Mouse (Mus musculus) right cerebral cortex, postnatal 4 days (tissue): ENCODE data around the gene 4933421I07Rik.

Experiments
- DNase-seq: peaks from one replicate; pipeline ENCODE4 v3.0.0-alpha.2; 2022

4933421I07Rik gene

GRCm38 (mm10) chr7:42447850-42448249 is at the start of gene 4933421I07Rik:
4933421I07Rik (minus strand) TSS chr7:42448120.
- no peak for DNase-seq

GRCm38 (mm10) chr7:42497356-42497755 is 49.4 kb upstream of the 4933421I07Rik start:
- no peak for DNase-seq

GRCm38 (mm10) chr7:42496202-42496601 is 48.3 kb upstream of the 4933421I07Rik start:
- no peak for DNase-seq

- no peak for DNase-seq
Observed at GRCm38 (mm10) chr7:42490859-42491258, 42.9 kb upstream of the 4933421I07Rik start.

GRCm38 (mm10) chr7:42490358-42490757 is 42.4 kb upstream of the 4933421I07Rik start:
- no peak for DNase-seq

GRCm38 (mm10) chr7:42454640-42455039 is 6.7 kb upstream of the 4933421I07Rik start:
- DNase-seq, result no peak

- DNase-seq, result no peak
Observed at GRCm38 (mm10) chr7:42450618-42451017, 2.7 kb upstream of the 4933421I07Rik start.

- no peak for DNase-seq
Observed at GRCm38 (mm10) chr7:42447352-42447751, 568 bp downstream of the 4933421I07Rik start.
